8 mouse cellular contexts compared by ENCODE assay signal in genomic region chr6:115991881-115992620, GRCm38 (mm10). TPM values are rescaled to one million over a fixed set of nuclear protein-coding genes. Genes with fewer than 3 reads are reported as not detected.
A peak's percentile ranks its signal among the peaks of the same experiment; 100 is the strongest.
DNase-seq lines count a peak whose midpoint lies in the region; ATAC-seq and TF ChIP-seq lines count a peak whose summit lies in the region.

No protein-coding gene starts in this region.

- H3K4me3 ChIP-seq in embryonic fibroblast, embryonic 13.5 days (ENCODE audit: insufficient read depth, low read length) = 0 out of 2 replicates have a peak overlapping the region, but pooled peaks have one; percentile 1
- peak overlapping the region; percentile 65 for H3K4me3 ChIP-seq in limb, embryonic 10.5 days
- peak overlapping the region; percentile 54; the same call in 1 of the 2 replicates for H3K4me3 ChIP-seq in neural tube, embryonic 12.5 days

- H3K36me3 ChIP-seq in limb, embryonic 10.5 days = no peaks in the 10 kb centered on the region
- no peaks in the 10 kb centered on the region for H3K36me3 ChIP-seq in neural tube, embryonic 12.5 days

- peak; percentile 55 to 67 for DNase-seq in kidney, postnatal 4 days
- DNase-seq in kidney, postnatal 14 days = no peak
- no peak for DNase-seq in limb, embryonic 10.5 days (ENCODE audit: low spot score)
- no peak for DNase-seq in cerebellum, postnatal 4 days (ENCODE audit: low spot score in 2 of 2)
- no peak for DNase-seq in cerebellum, adult 9-10 months
- no peak for DNase-seq in spleen, adult 18-20 months

- peak overlapping the region; percentile 79 for H3K4me2 ChIP-seq in neural tube, embryonic 12.5 days (replicated peaks)

- H3K9ac ChIP-seq in neural tube, embryonic 12.5 days = 0 out of 2 replicates have a peak overlapping the region, but pooled peaks have one; percentile 33

- peaks cover 2% of the 10 kb centered on the region; the same call in 1 of the 2 replicates for H3K4me1 ChIP-seq in embryonic fibroblast, embryonic 13.5 days (ENCODE audit: control insufficient read depth, insufficient read depth, low read length)
- H3K4me1 ChIP-seq in limb, embryonic 10.5 days = peaks cover 72% of the 10 kb centered on the region
- H3K4me1 ChIP-seq in neural tube, embryonic 12.5 days = peaks cover 37% of the 10 kb centered on the region

- H3K9me3 ChIP-seq in limb, embryonic 10.5 days (replicated peaks) = no peaks in the 10 kb centered on the region
- no peaks in the 10 kb centered on the region for H3K9me3 ChIP-seq in neural tube, embryonic 12.5 days

- TF ChIP-seq CTCF in embryonic fibroblast, embryonic 13.5 days (IDR thresholded peaks at IDR 0.05; ENCODE audit: borderline replicate concordance, insufficient read depth, low read length) = no peak

- peak overlapping the region; percentile 38 for H3K27ac ChIP-seq in embryonic fibroblast, embryonic 13.5 days (ENCODE audit: insufficient read depth, low read length)
- H3K27ac ChIP-seq in limb, embryonic 10.5 days = peak overlapping the region; percentile 59; the same call in 1 of the 2 replicates
- H3K27ac ChIP-seq in neural tube, embryonic 12.5 days = no peak overlapping the region

- WGBS in limb, embryonic 10.5 days = 32% methylated on average over 10 of the region's 10 CpGs
- 28% methylated on average over 10 of the region's 10 CpGs for WGBS in neural tube, embryonic 12.5 days

- TF ChIP-seq POLR2A in embryonic fibroblast, embryonic 13.5 days (IDR thresholded peaks at IDR 0.05; ENCODE audit: low read depth, low read length) = no peak

- ATAC-seq in neural tube, embryonic 12.5 days (ENCODE audit: low FRiP score, low read depth) = no peak

- H3K27me3 ChIP-seq in limb, embryonic 10.5 days (ENCODE audit: low read depth, poor library complexity, severe bottlenecking) = peaks cover 53% of the 10 kb centered on the region
- H3K27me3 ChIP-seq in neural tube, embryonic 12.5 days (replicated peaks) = peaks cover 53% of the 10 kb centered on the region

RNA-seq across cellular contexts. Expression of gene Plxnd1, which starts 2.8 kb away (rescaled TPM):
- polyA plus RNA-seq in embryonic fibroblast, embryonic 13.5 days (2011; ENCODE audit: insufficient read length, low read depth, missing spikeins) = 28.4 and 28.8 TPM in 2 replicates
- polyA plus RNA-seq in limb, embryonic 10.5 days (2016; fragmentation: Nextera tagmentation; extraction: Ambion mirVana) = 27.9 and 30.9 TPM in 2 replicates
- 20.0 and 28.0 TPM in 2 replicates for polyA plus RNA-seq in neural tube, embryonic 12.5 days (2016; fragmentation: Nextera tagmentation; extraction: Ambion mirVana)

RNA-seq across cellular contexts. Expression of gene H1foo, which starts 47.3 kb away (rescaled TPM):
- polyA plus RNA-seq in embryonic fibroblast, embryonic 13.5 days (2011; ENCODE audit: insufficient read length, low read depth, missing spikeins) = not detected in 2 replicates
- not detected in 2 replicates for polyA plus RNA-seq in limb, embryonic 10.5 days (2016; fragmentation: Nextera tagmentation; extraction: Ambion mirVana)
- polyA plus RNA-seq in neural tube, embryonic 12.5 days (2016; fragmentation: Nextera tagmentation; extraction: Ambion mirVana) = not detected in 2 replicates

Comparison
In these comparisons a context has a peak if more than half of its experiments do, and no peak if none do; other contexts are left out.
1. DNase-seq: peak in kidney, postnatal 4 days (2 of 2); none in kidney, postnatal 14 days (single experiment), limb, embryonic 10.5 days (single experiment), cerebellum, postnatal 4 days (0 of 2), cerebellum, adult 9-10 months (single experiment) and spleen, adult 18-20 months (0 of 2).
2. H3K4me3 ChIP-seq: peak in every context shown above with its lines; median percentile 65 in limb, embryonic 10.5 days; 54 in neural tube, embryonic 12.5 days; 1 in embryonic fibroblast, embryonic 13.5 days.